Mouse (Mus musculus): Measurements from ENCODE around the gene Rex2.
"Not testable (repeated sequence)": the region's sequence is repeated elsewhere in the genome, so short reads cannot be mapped to it uniquely, and the experiment has no call there.

Gene Rex2

DNA sequence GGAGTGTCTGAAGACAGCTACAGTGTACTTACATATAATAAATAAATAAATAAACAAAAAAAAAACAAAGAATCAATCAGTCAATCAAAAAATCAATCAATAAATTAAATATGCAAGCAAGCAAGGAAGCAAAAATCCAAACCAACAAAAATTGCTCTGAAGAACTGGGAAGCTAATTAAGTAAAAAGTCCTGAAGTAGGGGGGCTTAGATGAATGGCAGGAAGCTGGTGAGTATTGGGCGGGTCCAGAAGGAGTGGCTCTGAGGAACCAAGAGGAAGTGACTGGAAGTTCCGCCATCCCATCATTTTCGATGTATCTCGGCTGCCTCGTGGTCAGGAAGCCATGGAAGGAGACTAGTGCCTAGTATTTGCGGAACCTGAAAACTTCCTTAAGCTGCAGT, at the start of gene Rex2:
Gene Rex2, plus strand, starts transcription at position 301 of the 400 bp plus-strand sequence.
- DNase-seq: not testable (repeated sequence)

DNA sequence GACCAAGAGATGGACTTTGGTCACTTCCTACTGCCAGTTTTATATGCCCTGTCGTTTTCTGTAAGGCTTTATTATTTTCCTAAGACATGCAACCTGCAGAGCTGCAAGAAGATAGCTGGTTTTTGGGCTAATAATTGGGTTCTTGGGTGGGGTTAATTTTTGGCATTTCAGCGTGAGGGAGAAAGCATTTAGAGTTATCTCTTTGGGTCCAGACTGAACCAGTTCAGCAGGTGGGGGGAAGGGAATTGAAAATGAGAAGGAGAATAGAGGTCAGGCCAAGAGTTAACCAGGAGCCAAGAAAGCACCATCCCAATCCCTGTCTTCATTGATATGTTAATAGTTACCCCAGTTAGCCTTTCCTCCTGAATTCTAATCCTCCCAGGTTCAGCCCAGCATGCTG, 45.1 kb upstream of the Rex2 start:
- not testable (repeated sequence) for DNase-seq

DNA sequence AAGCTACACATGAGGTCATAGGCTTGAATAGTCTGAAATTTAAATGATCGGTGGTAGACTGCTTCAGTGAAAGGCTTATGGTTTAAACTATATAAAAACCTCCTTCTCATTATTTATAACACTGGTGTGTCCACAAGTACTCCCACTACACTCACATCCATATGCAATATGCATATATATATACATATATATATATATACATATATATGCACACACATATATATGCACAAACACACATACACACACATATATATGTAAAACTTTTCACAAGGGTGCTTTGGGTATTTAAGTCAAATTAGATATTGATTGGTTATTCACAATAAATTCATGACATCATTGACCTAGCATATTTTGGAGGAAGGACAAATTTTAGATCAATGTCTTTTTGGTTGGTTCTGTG, 3.2 kb upstream of the Rex2 start:
- not testable (repeated sequence) for DNase-seq

DNA sequence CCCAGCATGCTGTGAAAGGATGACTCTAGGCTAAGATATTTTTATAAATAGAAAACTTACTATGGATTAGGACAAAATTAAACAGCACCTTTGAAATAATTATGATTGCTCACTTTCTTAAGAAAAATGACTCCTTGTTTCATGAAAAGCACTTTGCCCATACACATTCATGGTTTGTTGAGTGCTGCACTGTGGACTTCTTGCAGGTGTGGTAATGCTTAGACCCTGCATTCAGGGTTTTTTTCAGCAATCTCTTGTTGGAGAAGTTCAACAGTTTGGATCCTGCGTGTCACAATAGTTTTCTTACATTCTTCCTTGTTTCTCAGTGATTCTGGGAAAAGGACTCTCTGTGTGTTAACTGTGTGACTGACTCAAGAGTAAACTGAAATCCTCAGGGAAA, 4.7 kb downstream of the Rex2 start:
- not testable (repeated sequence) for DNase-seq

DNA sequence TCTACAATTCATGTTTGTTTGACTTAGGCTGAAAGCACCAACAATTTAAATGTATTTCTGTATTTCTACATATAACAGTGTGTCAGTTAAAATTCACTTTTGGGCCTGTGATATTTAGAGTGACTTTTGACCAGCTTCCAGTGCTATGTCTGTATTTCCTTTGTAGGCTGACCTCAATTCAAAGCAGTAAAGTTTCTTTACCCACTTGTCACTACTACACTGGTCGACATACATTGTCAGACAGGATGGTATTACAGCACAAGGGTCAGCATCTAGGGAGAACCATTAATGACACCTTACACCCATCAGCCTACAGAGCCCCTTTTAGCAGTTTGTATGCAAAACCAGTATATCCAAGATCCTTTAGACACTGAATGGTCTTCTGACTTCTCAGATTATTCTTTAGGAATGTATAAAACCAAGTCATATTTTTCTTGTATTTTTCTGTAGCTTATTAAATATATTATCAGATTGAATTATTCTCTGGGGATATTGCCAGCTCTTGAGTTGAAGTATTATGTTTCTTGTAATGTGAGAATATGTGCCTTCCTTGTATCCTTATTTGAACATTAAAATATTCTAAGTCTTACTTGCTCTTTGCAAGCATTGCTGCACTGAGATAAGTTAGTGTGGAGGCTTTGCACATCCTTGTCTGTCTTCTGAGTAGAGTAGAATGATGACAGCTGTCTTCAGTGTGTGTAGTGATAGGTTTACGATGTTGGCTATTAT, 9.8 kb downstream of the Rex2 start:
- DNase-seq: not testable (repeated sequence)

DNA sequence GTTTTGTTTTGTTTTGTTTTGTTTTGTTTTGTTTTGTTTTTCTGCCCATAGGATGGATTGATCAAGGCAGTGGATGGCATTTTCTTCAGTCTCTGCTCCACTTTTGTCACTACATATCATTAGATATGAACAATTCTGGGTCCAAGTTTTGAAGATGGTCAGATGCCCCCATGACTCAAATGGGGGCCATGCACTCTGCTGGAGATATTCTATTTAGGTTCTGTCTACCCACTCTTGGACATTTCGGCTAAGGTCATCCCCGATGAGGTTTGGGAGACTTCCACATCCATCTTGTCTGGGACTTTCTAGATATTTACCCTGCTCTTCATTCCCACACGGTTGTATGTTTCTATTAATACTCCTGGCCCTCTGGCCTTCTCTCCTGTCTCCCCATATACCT, 42.1 kb downstream of the Rex2 start:
- not testable (repeated sequence) for DNase-seq

DNA sequence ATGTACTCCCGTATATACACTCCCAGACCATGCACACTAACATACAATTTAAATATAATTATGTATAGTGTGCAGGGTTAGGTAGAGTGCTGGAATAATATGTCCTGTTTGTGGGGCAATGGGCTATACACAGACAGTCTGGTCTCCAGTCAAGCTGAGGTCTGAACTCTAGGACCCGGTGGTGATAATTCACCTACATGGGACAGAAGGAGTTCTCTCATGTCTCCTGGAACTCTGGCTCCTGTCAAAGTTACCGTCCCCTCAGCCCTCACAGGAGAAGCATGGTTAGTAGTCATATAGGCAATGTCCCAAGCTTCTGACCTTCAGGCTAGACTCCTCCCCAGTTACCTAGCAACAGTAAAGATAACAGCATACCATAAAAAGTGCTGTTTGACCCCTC, 44.2 kb downstream of the Rex2 start:
- not testable (repeated sequence) for DNase-seq

DNA sequence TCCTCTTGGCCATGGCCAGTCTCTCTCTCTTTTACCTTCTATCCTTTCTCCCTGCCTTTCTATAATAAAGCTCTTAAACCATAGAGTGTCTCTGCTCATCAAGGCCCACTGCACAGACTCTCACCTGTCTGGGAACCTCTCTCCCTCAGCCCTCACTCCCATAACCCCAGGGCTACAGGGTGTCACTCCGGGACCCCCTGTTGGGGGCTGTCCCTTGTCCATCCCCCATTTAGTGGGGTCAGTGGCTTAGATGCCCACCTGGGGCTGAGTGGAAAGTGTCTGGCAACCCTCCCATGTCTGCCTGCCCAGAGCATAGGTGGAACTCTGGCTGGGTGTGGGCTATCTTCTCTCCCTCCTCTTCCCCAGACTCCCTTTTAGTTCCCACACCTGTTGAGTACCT, 44.7 kb downstream of the Rex2 start:
- DNase-seq: not testable (repeated sequence)

DNA sequence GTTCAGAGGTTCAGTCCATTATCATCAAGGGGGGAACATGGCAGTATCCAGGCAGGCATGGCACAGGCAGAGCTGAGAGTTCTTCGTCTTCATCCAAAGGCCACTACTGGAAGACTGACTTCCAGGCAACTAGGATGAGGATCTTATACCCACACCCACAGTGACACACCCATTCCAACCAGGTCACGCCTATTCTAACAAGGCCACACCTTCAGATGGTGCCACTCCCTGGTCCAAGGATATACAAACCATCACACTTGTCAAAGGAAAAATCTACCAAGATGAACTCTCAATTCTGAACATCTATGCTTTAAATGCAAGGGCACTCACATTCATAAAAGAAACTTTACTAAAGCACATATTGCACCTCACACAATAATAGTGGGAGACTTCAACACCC, 74.0 kb downstream of the Rex2 start:
- not testable (repeated sequence) for DNase-seq

DNA sequence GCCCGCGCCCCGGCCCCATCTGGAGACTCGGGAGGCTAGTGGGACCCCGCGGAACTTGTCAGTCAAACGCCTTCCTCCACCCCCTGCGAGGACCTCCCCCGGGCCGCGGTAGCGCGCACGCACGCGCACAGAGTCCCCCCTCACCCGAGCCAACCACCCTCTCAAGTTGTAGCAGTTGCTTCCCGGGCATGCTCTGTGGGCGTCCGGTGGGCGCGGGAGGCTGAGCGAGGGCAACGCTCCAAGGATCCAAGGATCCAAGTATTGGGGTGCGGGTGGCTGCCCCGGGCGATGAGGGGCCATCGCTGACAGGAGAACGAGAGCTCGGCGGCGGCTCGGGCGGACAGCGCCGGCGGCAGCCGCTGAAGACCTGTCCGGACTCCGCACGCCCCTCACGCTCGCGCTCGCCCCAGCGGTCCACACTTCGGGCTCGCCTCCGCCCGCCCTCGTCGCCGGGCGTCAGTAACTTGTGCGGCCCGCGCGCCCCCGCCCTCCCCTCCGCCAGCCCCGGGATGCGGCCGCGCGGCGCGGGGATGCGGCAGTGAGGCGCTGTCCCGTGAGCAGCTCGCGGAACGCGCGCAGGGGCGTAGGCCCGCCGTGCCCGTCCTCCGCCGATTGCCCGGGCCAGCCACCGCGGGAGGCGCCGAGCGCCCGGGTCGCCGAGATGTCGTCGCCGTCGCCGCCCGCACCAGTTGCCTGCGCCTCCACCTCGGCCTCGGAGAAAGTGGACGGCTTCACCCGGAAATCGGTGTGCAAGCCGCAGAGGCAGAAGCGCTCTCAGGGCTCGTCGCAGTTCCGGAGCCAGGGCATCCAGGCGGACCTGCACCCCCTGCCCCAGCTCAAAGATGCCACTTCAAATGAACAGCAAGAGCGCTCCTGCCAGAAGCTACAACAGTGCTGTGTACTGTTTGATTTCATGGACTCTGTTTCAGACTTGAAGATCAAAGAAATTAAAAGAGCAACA, 80.3 kb downstream of the Rex2 start:
- peak; percentile 10 for DNase-seq

DNA sequence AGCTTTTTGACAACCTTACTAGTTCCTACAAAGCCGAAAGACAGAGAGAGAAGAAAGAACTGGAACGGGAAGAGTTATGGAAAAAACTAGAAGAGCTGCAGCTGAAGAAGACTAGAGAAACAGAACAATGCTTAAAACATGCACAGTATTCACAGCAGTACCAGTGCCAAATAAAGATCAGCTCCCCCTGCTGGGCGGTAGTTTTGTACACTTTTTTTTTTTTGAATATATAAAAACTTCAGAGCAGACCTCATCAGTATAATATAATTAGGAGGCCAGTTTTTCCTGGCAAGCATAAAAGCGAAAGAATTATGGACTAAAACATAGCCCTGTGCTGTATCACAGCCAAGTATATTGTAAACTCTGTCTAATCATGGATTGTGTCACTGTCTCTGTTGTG, 82.2 kb downstream of the Rex2 start:
- not testable (repeated sequence) for DNase-seq
